Mouse (Mus musculus): ENCODE data around the gene G6pd2.

- TF ChIP-seq GATA1 (IDR thresholded peaks at IDR 0.05; ENCODE audit: low read length) (no peak), TAL1 (IDR thresholded peaks at IDR 0.05; ENCODE audit: low read length) (no peak)
These were observed 24.4 kb downstream of the G6pd2 start for GRCm38 (mm10) chr5:61832935-61833551.
